Mouse (Mus musculus) kidney, postnatal 0 days (tissue): ENCODE measurements around the gene Gm28038. TPM values are rescaled to one million over a fixed set of nuclear protein-coding genes. Genes with fewer than 3 reads are reported as not detected.

Source experiments
- ATAC-seq: fragments of 200-750 bp; cut with Nextera tagmentation; replicated peaks from 2 replicates; pipeline ENCODE4 v1.8.0; 2017; ENCODE audit warnings: low read depth, moderate number of reproducible peaks, moderate TSS enrichment, moderate library complexity; ENCODE audit not compliant: low FRiP score
- DNase-seq: peaks from one replicate; pipeline ENCODE4 v3.0.0-alpha.2; 2016; ENCODE audit warnings: low spot score
- H3K27ac ChIP-seq: fragments of 300-500 bp; sonication (generic); 2 replicates; pipeline ENCODE4 v1.5.1; 2014; ENCODE audit warnings: mild to moderate bottlenecking
- H3K27me3 ChIP-seq: fragments of 300-500 bp; sonication (generic); 2 replicates; pipeline ENCODE4 v1.6.1; 2014; ENCODE audit warnings: low read length, mixed read lengths; ENCODE audit not compliant: insufficient read depth
- H3K36me3 ChIP-seq: fragments of 300-500 bp; sonication (generic); 2 replicates; pipeline ENCODE4 v1.6.1; 2014; ENCODE audit warnings: low read length, mixed read lengths; ENCODE audit not compliant: insufficient read depth
- H3K4me1 ChIP-seq: fragments of 300-500 bp; sonication (generic); replicated peaks from 2 replicates; pipeline ENCODE4 v1.6.1; 2014; ENCODE audit warnings: antibody characterized with exemption, low read length, mixed read lengths; ENCODE audit not compliant: insufficient read depth
- H3K4me2 ChIP-seq: fragments of 300-500 bp; sonication (generic); 2 replicates; pipeline ENCODE4 v1.6.1; 2014; ENCODE audit warnings: mild to moderate bottlenecking, low read length, moderate library complexity, mixed read lengths
- H3K4me3 ChIP-seq: fragments of 300-500 bp; sonication (generic); replicated peaks from 2 replicates; pipeline ENCODE4 v1.5.1; 2014; ENCODE audit warnings: low read depth, low read length
- H3K9ac ChIP-seq: fragments of 300-500 bp; sonication (generic); 2 replicates; pipeline ENCODE4 v1.6.1; 2014; ENCODE audit warnings: low read depth, low read length
- H3K9me3 ChIP-seq: fragments of 300-500 bp; sonication (generic); replicated peaks from 2 replicates; pipeline ENCODE4 v1.6.1; 2016; ENCODE audit warnings: low read length, inconsistent platforms, mixed read lengths
- CTCF ChIP-seq: IDR thresholded peaks from 2 replicates; pipeline ENCODE4 v1.5.1; 2016; ENCODE audit warnings: antibody characterized with exemption, low read depth, mild to moderate bottlenecking, moderate library complexity
- WGBS: fragments of 180-500 bp; shearing (Covaris S2); extraction: QIAGEN DNeasy Blood & Tissue Kit; methylation state at CpG from one replicate; pipeline ENCODE4 v1.1.7; 2014; 5-methylcytosine and 5-hydroxymethylcytosine counted together
- polyA plus RNA-seq: library from polyadenylated mRNA; unstranded; fragments of >200 nt; fragmentation: Nextera tagmentation; extraction: Ambion mirVana; gene quantifications from 2 replicates; pipeline ENCODE4 v1.2.1, GENCODE M21; 2015

The Gm28038 gene
- polyA plus RNA-seq = not detected in 2 replicates

DNA sequence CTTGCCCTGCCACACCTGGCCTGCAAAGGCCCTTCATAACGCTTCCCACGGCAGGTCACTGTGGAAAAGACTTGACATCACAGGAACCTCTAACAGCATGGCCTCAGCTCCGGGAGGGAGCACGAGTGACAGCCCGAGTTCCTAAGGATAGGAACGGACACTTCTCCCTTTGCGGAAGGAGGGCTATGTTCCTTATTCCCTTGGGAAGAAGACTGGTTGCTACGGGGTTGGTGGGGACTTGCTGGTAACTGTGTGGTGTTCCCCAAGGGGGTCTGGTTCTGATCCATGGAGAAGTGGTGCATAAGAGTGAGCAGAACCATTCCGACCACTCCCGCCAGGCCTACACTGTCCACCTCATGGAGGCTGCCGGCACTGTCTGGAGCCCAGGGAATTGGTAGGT is at the start of gene Gm28038:
Gm28038 (plus strand) TSS at position 301 of the 400 bp plus-strand sequence.
- H3K36me3 ChIP-seq = no peaks in the 10 kb centered on the region
- no peaks in the 10 kb centered on the region for H3K27me3 ChIP-seq
- H3K9me3 ChIP-seq = no peaks in the 10 kb centered on the region
- no peak for ATAC-seq
- TF ChIP-seq CTCF = no peak
- H3K4me2 ChIP-seq = no peak within 1 kb of the TSS
- no peak for DNase-seq
- 88% methylated on average over 11 of the region's 11 CpGs for WGBS
- no peak within 1 kb of the TSS for H3K27ac ChIP-seq
- no peak within 1 kb of the TSS for H3K4me3 ChIP-seq
- H3K4me1 ChIP-seq = peaks cover 8% of the 10 kb centered on the region
- H3K9ac ChIP-seq = no peak within 1 kb of the TSS

DNA sequence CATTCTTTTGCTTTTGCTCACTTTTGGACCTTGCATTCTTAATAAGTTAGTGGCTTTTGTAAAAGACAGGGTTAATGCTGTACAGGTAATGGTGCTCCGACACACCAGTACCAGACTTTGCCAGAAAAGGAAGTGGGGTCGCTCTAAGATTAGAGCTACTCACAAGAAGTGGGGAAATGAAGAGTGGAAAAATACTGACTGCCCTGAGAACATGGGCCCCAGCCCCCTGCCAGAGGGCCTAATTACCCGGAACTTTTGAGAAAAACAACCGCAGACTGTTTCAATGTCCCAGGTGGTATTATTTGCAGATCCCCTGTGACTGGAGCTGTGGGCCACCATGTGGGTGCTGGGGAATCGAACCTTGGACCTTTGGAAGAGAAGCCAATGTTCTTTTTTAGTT is 45.2 kb upstream of the Gm28038 start:
- DNase-seq (peak; percentile 10), ATAC-seq (no peak)
- Histone ChIP-seq H3K9me3 (no peaks in the 10 kb centered on the region), H3K27me3 (no peaks in the 10 kb centered on the region), H3K9ac (no peak overlapping the region), H3K4me2 (no peak overlapping the region), H3K27ac (no peak overlapping the region), H3K4me1 (peaks cover 19% of the 10 kb centered on the region), H3K4me3 (no peak overlapping the region), H3K36me3 (0 out of 2 replicates have a peak, but pooled peaks cover 2% of the 10 kb centered on the region)
- peak; percentile 18; the same call in 1 of the 2 replicates for TF ChIP-seq CTCF
- WGBS = 60% methylated on average over 5 of the region's 5 CpGs

DNA sequence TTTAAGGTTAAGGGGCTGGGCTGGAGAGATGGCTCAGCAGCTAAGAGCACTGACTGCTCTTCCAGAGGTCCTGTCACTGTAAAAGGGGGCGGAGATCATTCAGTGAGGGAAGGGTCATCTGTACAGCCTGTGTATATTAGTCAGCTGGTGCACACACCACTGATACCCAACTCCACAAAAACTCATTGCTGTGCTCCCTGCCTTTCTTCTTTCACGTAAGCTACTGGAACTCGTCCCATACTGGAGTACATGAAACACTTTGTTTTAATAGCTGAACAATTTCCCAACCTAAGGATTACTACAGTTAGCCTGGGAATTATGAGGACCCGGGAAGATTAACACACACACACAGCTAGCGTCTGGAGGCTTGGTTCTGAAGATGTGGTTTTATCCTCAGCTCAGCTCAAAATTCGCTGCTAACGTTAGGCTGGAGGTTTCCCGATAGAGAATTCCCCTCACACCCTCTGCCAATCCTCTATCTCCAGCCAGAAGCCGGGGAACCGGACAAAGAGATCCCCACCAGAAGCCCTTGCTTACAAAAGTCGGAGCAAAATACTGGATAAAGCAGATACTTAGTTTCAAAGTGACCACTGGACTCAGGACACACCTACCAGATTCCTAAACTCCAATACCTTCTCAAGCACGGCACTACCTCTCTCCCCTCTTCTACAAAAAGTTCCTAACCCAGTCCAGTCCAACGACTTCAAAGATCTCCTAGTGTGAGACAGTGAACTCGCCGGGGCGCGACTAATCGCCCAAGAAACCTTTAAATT is 44.2 kb upstream of the Gm28038 start:
- Histone ChIP-seq H3K4me3 (peak overlapping the region; percentile 86), H3K36me3 (peaks cover 11% of the 10 kb centered on the region; the same call in 1 of the 2 replicates), H3K4me2 (peak overlapping the region; percentile 78), H3K27ac (peak overlapping the region; percentile 74), H3K4me1 (peaks cover 19% of the 10 kb centered on the region), H3K27me3 (no peaks in the 10 kb centered on the region), H3K9ac (peak overlapping the region; percentile 50), H3K9me3 (no peaks in the 10 kb centered on the region)
- no peak for ATAC-seq
- no peak for TF ChIP-seq CTCF
- peak; percentile 66 for DNase-seq
- WGBS = 2% methylated on average over 18 of the region's 18 CpGs

DNA sequence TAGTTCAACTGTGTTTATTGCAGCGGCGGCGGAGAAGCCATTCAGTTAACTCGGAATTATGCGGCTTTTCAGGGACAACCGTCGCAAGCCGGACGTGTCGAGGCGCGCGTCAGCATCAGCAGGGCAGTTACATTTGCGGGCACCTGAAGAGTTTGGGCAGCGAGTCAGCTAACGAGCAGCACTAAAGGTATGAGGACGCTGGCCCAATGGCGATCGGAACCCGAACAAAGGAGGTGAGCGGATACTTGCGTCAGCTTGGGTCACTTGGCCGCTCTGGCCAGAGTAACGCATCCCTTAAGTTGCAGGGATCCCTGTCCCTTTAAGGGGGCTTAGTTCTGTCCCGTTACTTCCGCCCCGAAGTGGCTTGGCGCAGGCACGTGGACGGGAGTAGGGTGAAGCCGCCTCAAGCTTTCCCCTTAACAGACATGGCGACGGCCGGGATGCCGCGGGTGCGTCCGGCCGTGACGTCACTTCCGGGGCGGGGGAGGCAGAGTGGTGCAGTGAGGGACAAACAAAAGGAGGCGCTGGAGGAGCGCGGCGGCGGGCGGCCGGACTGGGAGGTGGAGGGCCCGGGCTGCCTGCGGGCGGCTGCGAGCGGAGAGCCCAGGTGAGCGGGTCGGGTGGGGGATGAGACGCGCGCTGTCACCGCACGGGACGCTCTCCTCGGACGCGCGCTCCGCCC is 43.5 kb upstream of the Gm28038 start, which contains the start of gene Lrrc8a:
Lrrc8a (plus strand) TSS at position 517 of the 682 bp plus-strand sequence.
- TF ChIP-seq CTCF = peak; percentile 56
- DNase-seq (peak; percentile 99), ATAC-seq (peak; percentile 95)
- Histone ChIP-seq H3K4me2 (peak within 1 kb of the TSS; percentile 78), H3K9ac (peak within 1 kb of the TSS; percentile 83), H3K27me3 (no peaks in the 10 kb centered on the region), H3K36me3 (peaks cover 11% of the 10 kb centered on the region; the same call in 1 of the 2 replicates), H3K27ac (peak within 1 kb of the TSS; percentile 91), H3K9me3 (no peaks in the 10 kb centered on the region), H3K4me1 (peaks cover 19% of the 10 kb centered on the region), H3K4me3 (peak within 1 kb of the TSS; percentile 86)
- under 1% methylated on average over 52 of the region's 67 CpGs for WGBS

DNA sequence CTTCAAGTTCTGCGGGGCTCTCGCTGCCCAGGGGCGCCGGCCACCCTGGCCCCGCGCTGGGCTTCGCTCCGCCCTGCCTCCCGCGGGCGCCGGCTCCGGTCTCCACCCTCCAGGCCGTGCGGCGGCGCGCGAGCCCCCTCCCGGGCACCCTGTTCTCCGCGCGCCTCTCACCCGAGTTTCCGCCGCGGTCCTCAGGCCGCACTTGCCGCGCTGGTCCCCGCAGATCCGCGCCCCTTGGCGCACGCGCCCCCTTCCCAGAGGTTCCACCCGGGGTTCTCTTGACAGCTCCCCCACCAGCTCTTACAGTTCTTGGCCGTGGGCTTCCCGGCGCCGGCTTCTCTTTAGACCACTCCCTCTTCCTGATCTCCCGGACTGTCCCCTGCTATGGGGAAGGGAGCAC is 43.0 kb upstream of the Gm28038 start:
- Histone ChIP-seq H3K27ac (peak overlapping the region; percentile 91), H3K27me3 (no peaks in the 10 kb centered on the region), H3K36me3 (peaks cover 11% of the 10 kb centered on the region; the same call in 1 of the 2 replicates), H3K9ac (peak overlapping the region; percentile 83), H3K9me3 (no peaks in the 10 kb centered on the region), H3K4me2 (peak overlapping the region; percentile 78), H3K4me3 (peak overlapping the region; percentile 86), H3K4me1 (peaks cover 19% of the 10 kb centered on the region)
- ATAC-seq (peak; percentile 85), DNase-seq (peak; percentile 83)
- TF ChIP-seq CTCF = no peak
- 0% methylated on average over 20 of the region's 42 CpGs for WGBS

DNA sequence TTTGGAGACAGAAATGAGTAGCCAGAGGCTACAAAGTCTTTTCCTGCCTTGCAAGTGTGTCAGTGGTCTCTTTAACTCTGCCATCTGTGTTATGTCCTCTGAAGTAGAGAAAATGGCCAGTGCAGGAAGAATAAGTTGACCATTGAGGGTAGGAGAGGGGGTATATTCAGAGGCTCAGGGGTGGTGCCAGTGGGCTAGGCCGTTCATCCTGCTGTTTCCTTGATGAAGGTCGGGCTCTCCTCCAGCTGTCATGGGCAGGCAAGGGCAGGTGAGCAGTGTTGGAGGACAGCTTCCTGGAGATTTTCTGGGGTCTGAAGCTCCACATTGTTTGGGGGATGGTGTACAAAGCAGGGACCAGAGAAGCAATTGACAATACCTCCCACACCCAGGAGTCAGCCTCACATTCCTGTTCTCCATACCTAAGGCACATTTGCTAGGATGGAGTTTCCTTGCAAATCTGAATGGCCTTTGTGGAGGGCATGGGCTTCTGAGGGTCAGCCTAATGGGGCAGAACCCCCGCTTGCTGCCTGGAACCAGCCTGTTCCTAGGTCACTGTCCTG is 41.9 kb upstream of the Gm28038 start:
- Histone ChIP-seq H3K36me3 (peaks cover 11% of the 10 kb centered on the region; the same call in 1 of the 2 replicates), H3K9me3 (no peaks in the 10 kb centered on the region), H3K9ac (peak overlapping the region; percentile 83), H3K4me2 (peak overlapping the region; percentile 78), H3K4me3 (peak overlapping the region; percentile 86), H3K4me1 (peaks cover 19% of the 10 kb centered on the region), H3K27me3 (no peaks in the 10 kb centered on the region), H3K27ac (peak overlapping the region; percentile 91)
- ATAC-seq (no peak), DNase-seq (no peak)
- TF ChIP-seq CTCF = no peak
- WGBS = 58% methylated on average over 3 of the region's 3 CpGs
